Comparison of ENCODE assay signal across 11 mouse cellular contexts in the genomic region with DNA sequence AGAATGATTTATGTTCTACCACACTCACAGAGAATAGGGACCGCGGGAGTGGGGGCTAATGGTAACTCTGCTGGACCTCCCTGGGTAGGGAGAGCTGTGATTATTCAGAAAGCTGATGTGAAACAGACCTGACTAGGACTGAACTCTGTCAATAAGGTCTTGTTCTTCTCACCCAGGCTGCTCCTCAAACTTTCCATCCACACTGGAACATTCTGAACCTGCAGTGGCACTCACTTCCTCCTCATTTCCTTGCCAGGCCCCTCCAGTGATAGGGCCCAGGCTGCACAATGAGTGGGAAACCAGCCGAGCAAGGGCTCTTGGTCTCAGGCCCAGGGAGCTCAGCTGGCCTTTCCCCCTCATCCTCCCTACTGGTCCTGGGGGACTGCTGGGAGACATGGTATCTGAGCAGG.
DNase-seq lines count a peak whose midpoint lies in the region; ATAC-seq and TF ChIP-seq lines count a peak whose summit lies in the region.
"Had no signal": no experiment of that assay in that cellular context is flagged by ENCODE, and none has a peak within 500 bp of the region (broad histone marks: within the 10 kb centered on the region; RNA-seq: fewer than 3 reads in every experiment).

No protein-coding gene starts in this region.

- no peaks in the 10 kb centered on the region for H3K27me3 ChIP-seq in kidney, adult 2 months (replicated peaks; ENCODE audit: control insufficient read depth, insufficient read depth, low read length)
- no peaks in the 10 kb centered on the region for H3K27me3 ChIP-seq in kidney, embryonic 16.5 days (ENCODE audit: insufficient read depth, low read length)
- H3K27me3 ChIP-seq in heart, embryonic 14.5 days (ENCODE audit: control insufficient read depth, insufficient read depth, low read length), result no peaks in the 10 kb centered on the region
- no peaks in the 10 kb centered on the region for H3K27me3 ChIP-seq in midbrain, postnatal 0 days (ENCODE audit: insufficient read depth, low read length)
- H3K27me3 ChIP-seq: embryonic facial prominence, embryonic 13.5 days; stomach, embryonic 15.5 days had no signal

- no peak for TF ChIP-seq CTCF in kidney, adult 2 months (conservative IDR thresholded peaks at IDR 0.05; ENCODE audit: insufficient read depth, insufficient read length, low read depth, low read length)
- TF ChIP-seq CTCF in midbrain, postnatal 0 days (IDR thresholded peaks at IDR 0.05), result no peak

- no peak for TF ChIP-seq POLR2A in kidney, adult 2 months (IDR thresholded peaks at IDR 0.05; ENCODE audit: low read depth, low read length)

- no peak overlapping the region for H3K9ac ChIP-seq in kidney, embryonic 16.5 days (replicated peaks; ENCODE audit: low read length)
- no peak overlapping the region for H3K9ac ChIP-seq in heart, embryonic 14.5 days (ENCODE audit: low read length)
- no peak overlapping the region for H3K9ac ChIP-seq in midbrain, postnatal 0 days (replicated peaks; ENCODE audit: low read length, poor library complexity, severe bottlenecking)
- H3K9ac ChIP-seq: embryonic facial prominence, embryonic 13.5 days; stomach, embryonic 15.5 days had no signal

- no peak overlapping the region for H3K4me3 ChIP-seq in kidney, adult 2 months (ENCODE audit: insufficient read depth, low read depth, low read length)
- H3K4me3 ChIP-seq in kidney, embryonic 16.5 days (ENCODE audit: low read length), result no peak overlapping the region
- H3K4me3 ChIP-seq in heart, embryonic 14.5 days (ENCODE audit: control insufficient read depth in 1 of 2, insufficient read depth in 1 of 2, low read depth in 1 of 2, low read length in 2 of 2), result no peak overlapping the region
- H3K4me3 ChIP-seq in midbrain, postnatal 0 days (ENCODE audit: low read depth, low read length), result no peak overlapping the region
- H3K4me3 ChIP-seq: embryonic facial prominence, embryonic 13.5 days; stomach, embryonic 15.5 days had no signal

- 25% methylated on average over 3 of the region's 3 CpGs for WGBS in kidney, adult 2 months
- 23% methylated on average over 3 of the region's 3 CpGs for WGBS in kidney, embryonic 16.5 days
- 37% methylated on average over 3 of the region's 3 CpGs for WGBS in heart, embryonic 14.5 days
- 71% methylated on average over 3 of the region's 3 CpGs for WGBS in midbrain, postnatal 0 days

- peak; percentile 42 for DNase-seq in kidney, adult 2 months
- peak; percentile 9 for DNase-seq in adrenal gland, postnatal 25 days
- peak; percentile 29 for DNase-seq in lung, postnatal 14 days
- no peak for DNase-seq in midbrain, postnatal 0 days (ENCODE audit: low spot score)
- DNase-seq in layer of hippocampus, adult 11-12 months (ENCODE audit: low spot score), result no peak

- no peak overlapping the region for H3K4me2 ChIP-seq in kidney, embryonic 16.5 days (replicated peaks; ENCODE audit: low read depth, low read length)
- no peak overlapping the region for H3K4me2 ChIP-seq in heart, embryonic 14.5 days (ENCODE audit: low read length)
- no peak overlapping the region for H3K4me2 ChIP-seq in midbrain, postnatal 0 days (ENCODE audit: low read depth, low read length, poor library complexity, severe bottlenecking)
- H3K4me2 ChIP-seq: embryonic facial prominence, embryonic 13.5 days; liver, embryonic 11.5 days; stomach, embryonic 15.5 days had no signal

- H3K9me3 ChIP-seq in kidney, embryonic 16.5 days (ENCODE audit: low read length), result no peaks in the 10 kb centered on the region
- no peaks in the 10 kb centered on the region for H3K9me3 ChIP-seq in heart, embryonic 14.5 days (ENCODE audit: control insufficient read depth, low read length)
- H3K9me3 ChIP-seq in midbrain, postnatal 0 days (ENCODE audit: low read length), result no peaks in the 10 kb centered on the region
- H3K9me3 ChIP-seq: embryonic facial prominence, embryonic 13.5 days; stomach, embryonic 15.5 days had no signal

- no peak overlapping the region for H3K27ac ChIP-seq in kidney, adult 2 months (ENCODE audit: insufficient read depth, low read depth, low read length)
- H3K27ac ChIP-seq in kidney, embryonic 16.5 days (ENCODE audit: low read length), result no peak overlapping the region
- peak overlapping the region; percentile 56 to 73; a peak in 2 of 4 replicates for H3K27ac ChIP-seq in heart, embryonic 14.5 days (replicated peaks in 1 of 2; ENCODE audit: control insufficient read depth in 1 of 2, insufficient read depth in 1 of 2, low read depth in 2 of 2, low read length in 2 of 2)
- H3K27ac ChIP-seq in midbrain, postnatal 0 days (ENCODE audit: low read depth, low read length), result no peak overlapping the region
- H3K27ac ChIP-seq: embryonic facial prominence, embryonic 13.5 days; stomach, embryonic 15.5 days had no signal

- no peak for ATAC-seq in kidney, embryonic 16.5 days (ENCODE audit: low FRiP score, low TSS enrichment)
- peak; percentile 90 for ATAC-seq in heart, embryonic 14.5 days (ENCODE audit: insufficient number of reproducible peaks, insufficient read depth, low FRiP score, low read depth)
- no peak for ATAC-seq in midbrain, postnatal 0 days (ENCODE audit: low FRiP score)
- ATAC-seq in monocyte, adult 5-6 weeks (replicated peaks; ENCODE audit: insufficient number of reproducible peaks, low FRiP score, low TSS enrichment, poor library complexity, severe bottlenecking), result no peak

- H3K36me3 ChIP-seq in kidney, adult 2 months (ENCODE audit: control insufficient read depth, insufficient read depth, low read length), result no peaks in the 10 kb centered on the region
- no peaks in the 10 kb centered on the region for H3K36me3 ChIP-seq in kidney, embryonic 16.5 days (ENCODE audit: insufficient read depth, low read length)
- no peaks in the 10 kb centered on the region for H3K36me3 ChIP-seq in heart, embryonic 14.5 days (ENCODE audit: control insufficient read depth, insufficient read depth, low read length)
- no peaks in the 10 kb centered on the region for H3K36me3 ChIP-seq in midbrain, postnatal 0 days (ENCODE audit: insufficient read depth, low read length)
- H3K36me3 ChIP-seq: embryonic facial prominence, embryonic 13.5 days; stomach, embryonic 15.5 days had no signal

- no peaks in the 10 kb centered on the region for H3K4me1 ChIP-seq in kidney, adult 2 months (ENCODE audit: control insufficient read depth, insufficient read depth, low read length)
- 0 out of 2 replicates have a peak, but pooled peaks cover 4% of the 10 kb centered on the region for H3K4me1 ChIP-seq in kidney, embryonic 16.5 days (ENCODE audit: insufficient read depth, low read length)
- peaks cover 5 to 10% of the 10 kb centered on the region in 2 experiments for H3K4me1 ChIP-seq in heart, embryonic 14.5 days (ENCODE audit: control insufficient read depth in 2 of 2, insufficient read depth in 2 of 2, low read length in 2 of 2)
- H3K4me1 ChIP-seq in midbrain, postnatal 0 days (ENCODE audit: insufficient read depth, low read length), result no peaks in the 10 kb centered on the region
- H3K4me1 ChIP-seq: embryonic facial prominence, embryonic 13.5 days; stomach, embryonic 15.5 days had no signal

Comparison
In these comparisons a context has a peak if more than half of its experiments do, and no peak if none do; other contexts are left out.
1. DNase-seq: peak in kidney, adult 2 months (single experiment), adrenal gland, postnatal 25 days (single experiment) and lung, postnatal 14 days (single experiment); none in midbrain, postnatal 0 days (single experiment) and layer of hippocampus, adult 11-12 months (single experiment).
2. H3K27ac ChIP-seq: peak in heart, embryonic 14.5 days (2 of 2); none in kidney, adult 2 months (single experiment), kidney, embryonic 16.5 days (single experiment) and midbrain, postnatal 0 days (single experiment).